Mouse (Mus musculus): ENCODE measurements at regions not wholly inside any gene's neighbourhood (a gene's known extent, or its start where the extent isn't known, plus 50 kb on each side); places are given as distances from the start of the nearest gene placed in this dataset.

- DNase-seq (ENCODE audit: low read depth, low spot score) = no peak
Measured at GRCm38 (mm10) chr10:102705848-102706247, 193.8 kb downstream of the Rassf9 start.

- no peak for DNase-seq (ENCODE audit: low read depth, low spot score)
Measured at GRCm38 (mm10) chr10:102694810-102695209, 182.8 kb downstream of the Rassf9 start.

- DNase-seq (ENCODE audit: low read depth, low spot score) = no peak
Measured at GRCm38 (mm10) chr10:102689966-102690365, 177.9 kb downstream of the Rassf9 start.

GRCm38 (mm10) chr10:102686667-102687397 is 174.8 kb downstream of the Rassf9 start:
- peak; percentile 18 for DNase-seq (ENCODE audit: low read depth, low spot score)

GRCm38 (mm10) chr10:102685833-102686434 is 173.9 kb downstream of the Rassf9 start:
- no peak for DNase-seq (ENCODE audit: low read depth, low spot score)

- DNase-seq (ENCODE audit: low read depth, low spot score) = no peak
Measured at GRCm38 (mm10) chr10:102667359-102667758, 155.3 kb downstream of the Rassf9 start.

GRCm38 (mm10) chr10:102659683-102660082 is 147.7 kb downstream of the Rassf9 start:
- DNase-seq (ENCODE audit: low read depth, low spot score) = no peak

GRCm38 (mm10) chr10:102636507-102636906 is 124.5 kb downstream of the Rassf9 start:
- DNase-seq (ENCODE audit: low read depth, low spot score) = no peak

- no peak for DNase-seq (ENCODE audit: low read depth, low spot score)
Measured at GRCm38 (mm10) chr10:102633438-102633837, 121.4 kb downstream of the Rassf9 start.

- DNase-seq (ENCODE audit: low read depth, low spot score) = no peak
Measured at GRCm38 (mm10) chr10:102628609-102629008, 116.6 kb downstream of the Rassf9 start.

- DNase-seq (ENCODE audit: low read depth, low spot score) = no peak
Measured at GRCm38 (mm10) chr10:102623895-102624294, 111.9 kb downstream of the Rassf9 start.

GRCm38 (mm10) chr10:102622583-102623008 is 110.6 kb downstream of the Rassf9 start:
- DNase-seq (ENCODE audit: low read depth, low spot score) = peak; percentile 47

GRCm38 (mm10) chr10:102618711-102619110 is 106.7 kb downstream of the Rassf9 start:
- no peak for DNase-seq (ENCODE audit: low read depth, low spot score)

- DNase-seq (ENCODE audit: low read depth, low spot score) = no peak
Measured at GRCm38 (mm10) chr10:102615962-102616595, 104.1 kb downstream of the Rassf9 start.
